Mouse (Mus musculus) frontal cortex, postnatal 14 days (tissue): ENCODE data around the gene Arid4b.

Experiments used
- DNase-seq, 2 experiments: peaks; one replicate each; pipeline ENCODE4 v3.0.0; 2022; ENCODE audit warnings: low spot score in 2 of 2

The Arid4b gene

GRCm38 (mm10) chr13:14062209-14063012, 621 bp upstream of the Arid4b start:
- DNase-seq = no peak

DNA sequence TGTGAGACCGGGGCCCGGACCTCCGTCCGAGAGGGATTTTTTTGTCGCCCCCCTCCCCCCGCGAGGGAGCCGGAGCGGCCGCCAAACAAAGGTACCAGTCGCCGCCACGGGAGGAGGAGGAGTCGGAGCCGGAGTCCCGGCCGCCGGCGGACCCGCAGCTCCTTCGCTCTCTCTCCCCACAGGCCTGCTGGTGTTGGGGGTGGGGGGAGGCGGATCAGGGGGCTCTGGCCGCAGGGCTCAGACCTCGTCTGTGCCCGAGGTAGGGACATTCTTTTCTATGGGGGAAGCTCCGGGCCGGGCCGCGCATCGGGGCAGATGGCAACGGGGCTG, 875 bp downstream of the Arid4b start:
- no peak for DNase-seq

GRCm38 (mm10) chr13:14064341-14065027, 1.5 kb downstream of the Arid4b start:
- peak; percentile 21 to 27 for DNase-seq

- no peak for DNase-seq
These were observed 2.0 kb downstream of the Arid4b start for GRCm38 (mm10) chr13:14065028-14065380.

GRCm38 (mm10) chr13:14065701-14066100, 2.7 kb downstream of the Arid4b start:
- DNase-seq = no peak

DNA sequence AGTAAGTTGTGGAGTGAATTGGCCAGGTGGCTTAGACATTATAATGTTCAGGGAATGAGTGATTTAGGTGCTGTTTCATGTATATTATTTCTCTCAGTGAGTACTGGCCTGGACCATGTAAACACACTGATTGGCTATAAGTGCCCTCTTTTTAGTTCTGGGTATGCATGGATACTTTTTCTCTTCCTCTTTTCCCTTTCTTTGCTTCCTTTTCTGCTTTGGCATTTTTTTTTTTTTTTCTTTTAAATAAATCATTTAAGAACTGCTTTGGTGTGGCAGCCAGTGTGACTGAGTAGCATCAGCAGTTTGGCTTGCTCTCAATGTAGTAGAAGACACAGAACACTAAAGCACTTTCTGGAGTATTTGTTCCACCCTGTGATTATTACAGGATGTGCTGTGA, 5.0 kb downstream of the Arid4b start:
- DNase-seq = no peak

DNA sequence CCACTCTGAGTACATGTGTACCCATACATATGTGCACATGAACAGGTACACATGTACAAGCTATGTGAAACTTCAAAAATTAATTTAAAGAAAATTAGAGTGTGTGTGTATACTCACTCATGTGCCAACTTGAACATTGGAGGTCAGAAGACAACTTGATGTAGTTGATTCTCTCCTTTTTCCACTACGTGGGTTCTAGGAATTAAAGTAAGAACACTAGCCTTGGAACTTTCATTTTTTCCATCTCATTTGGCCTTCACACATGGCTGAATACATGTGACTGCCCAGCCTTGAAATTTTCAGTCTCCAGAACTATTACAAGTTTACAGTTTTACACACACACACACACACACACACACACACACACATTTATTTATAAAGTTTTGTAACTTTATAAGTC, 6.3 kb downstream of the Arid4b start:
- DNase-seq = no peak

GRCm38 (mm10) chr13:14074371-14074770, 11.3 kb downstream of the Arid4b start:
- no peak for DNase-seq

DNA sequence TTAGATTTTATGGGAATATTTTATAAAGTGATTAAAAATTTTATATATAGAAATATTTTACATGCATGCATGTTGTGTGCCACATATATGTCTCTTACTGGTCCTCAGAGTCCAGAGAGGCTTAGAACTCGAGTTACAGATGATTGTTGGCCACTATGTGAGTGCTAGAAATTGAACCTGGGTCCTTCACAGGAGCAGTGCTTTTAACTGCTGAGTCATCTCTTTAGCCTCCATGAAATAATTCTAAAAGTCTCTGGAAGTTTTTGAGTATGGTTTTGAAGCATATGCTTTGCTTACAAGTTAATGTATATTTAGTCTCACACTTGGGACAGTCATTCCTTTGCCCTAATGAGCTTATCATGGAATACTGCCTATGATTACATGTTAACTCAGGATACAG, 12.3 kb downstream of the Arid4b start:
- no peak for DNase-seq

DNA sequence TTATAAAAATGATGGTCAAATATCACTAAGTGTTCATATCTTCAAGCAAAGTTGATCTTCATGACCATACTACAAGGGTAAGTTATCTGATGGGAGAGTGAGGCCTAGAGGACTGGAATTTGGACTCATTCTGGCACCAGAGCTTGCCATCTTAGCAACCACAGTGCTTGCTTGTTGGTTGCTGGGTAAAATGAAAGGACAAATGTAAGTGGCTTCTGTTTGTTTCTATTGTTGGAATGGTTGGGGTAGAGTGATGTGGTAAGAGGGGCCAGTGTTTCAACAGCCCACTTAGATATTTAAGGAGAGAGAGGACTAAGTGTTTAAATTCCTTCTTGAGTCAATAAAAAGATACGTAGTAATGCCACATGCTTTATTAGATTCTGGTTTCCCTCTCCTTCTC, 25.6 kb downstream of the Arid4b start:
- no peak for DNase-seq

GRCm38 (mm10) chr13:14103026-14103425, 40.0 kb downstream of the Arid4b start:
- no peak for DNase-seq

DNA sequence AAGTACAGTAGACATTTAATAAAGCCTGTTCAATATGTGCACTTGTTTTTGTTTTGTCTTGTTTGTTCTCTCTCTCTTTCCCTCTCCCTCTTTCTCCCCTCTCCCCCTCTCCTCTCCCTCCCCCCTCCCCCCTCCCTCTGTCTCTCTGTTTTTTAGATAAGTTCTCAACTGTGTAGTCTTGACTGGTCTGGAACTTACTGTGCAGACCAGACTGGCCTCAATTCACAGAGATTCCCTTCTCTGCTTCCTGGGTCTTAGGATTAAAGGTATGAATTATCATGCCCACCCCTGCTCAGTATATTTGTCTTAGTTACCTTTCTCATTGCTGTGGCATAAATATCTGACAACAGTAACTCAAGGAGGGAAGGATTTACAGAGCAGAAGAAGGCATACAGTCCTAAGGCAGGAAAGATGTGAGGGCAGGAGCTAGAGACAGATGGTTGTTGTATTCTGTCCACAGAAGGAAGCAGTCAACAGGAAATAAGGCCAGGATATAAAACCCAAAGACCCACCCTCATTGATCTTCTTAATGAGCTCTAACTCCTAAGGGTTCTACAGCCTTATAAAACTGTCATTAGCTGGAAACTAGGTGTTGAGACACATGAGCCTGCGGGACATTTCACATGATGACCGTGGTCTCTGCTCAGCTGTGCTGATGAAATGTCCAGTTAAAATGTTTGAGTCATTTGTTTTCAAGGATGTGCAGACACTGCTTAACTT, 47.3 kb downstream of the Arid4b start:
- DNase-seq = no peak

DNA sequence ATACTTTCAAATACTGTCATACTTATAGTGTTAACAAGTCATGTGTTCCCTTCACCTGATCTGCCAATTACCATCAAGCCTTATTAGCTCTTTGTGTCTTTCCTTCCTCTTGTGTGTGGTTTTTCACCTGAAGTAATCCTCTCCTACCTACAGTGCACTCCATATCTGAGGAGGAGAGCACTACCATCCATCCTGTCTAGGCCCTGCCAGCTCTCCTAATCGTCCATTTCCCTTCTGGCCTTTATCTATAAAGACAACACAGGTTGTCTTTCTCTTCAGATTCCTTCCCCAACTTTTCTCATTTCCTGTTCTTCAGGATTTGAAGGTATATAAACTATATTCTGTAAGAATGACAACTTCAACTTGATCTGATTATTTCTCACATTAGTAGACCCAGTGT, 48.1 kb downstream of the Arid4b start:
- DNase-seq = no peak

GRCm38 (mm10) chr13:14113746-14114528, 50.9 kb downstream of the Arid4b start:
- DNase-seq = no peak

DNA sequence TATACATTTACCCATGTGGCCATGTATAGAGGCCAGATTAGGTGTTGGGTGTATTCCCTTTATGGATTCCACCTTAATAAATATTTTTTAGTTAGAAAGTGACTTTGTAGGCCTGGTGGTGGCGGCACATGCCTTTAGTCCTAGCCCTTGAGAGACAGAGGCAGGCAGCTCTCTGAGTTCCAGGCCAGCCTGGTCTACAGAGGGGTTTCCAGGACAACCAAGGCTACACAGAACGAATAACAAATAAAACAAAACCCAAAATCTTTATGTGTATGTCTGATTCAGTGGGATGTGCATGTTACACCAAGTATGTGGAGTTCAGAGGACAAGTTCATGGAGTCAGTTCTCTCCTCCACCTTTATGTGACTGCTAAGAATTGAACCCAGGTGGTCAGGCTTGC, 52.8 kb downstream of the Arid4b start:
- DNase-seq = no peak

GRCm38 (mm10) chr13:14131651-14132050, 68.6 kb downstream of the Arid4b start:
- DNase-seq = no peak

DNA sequence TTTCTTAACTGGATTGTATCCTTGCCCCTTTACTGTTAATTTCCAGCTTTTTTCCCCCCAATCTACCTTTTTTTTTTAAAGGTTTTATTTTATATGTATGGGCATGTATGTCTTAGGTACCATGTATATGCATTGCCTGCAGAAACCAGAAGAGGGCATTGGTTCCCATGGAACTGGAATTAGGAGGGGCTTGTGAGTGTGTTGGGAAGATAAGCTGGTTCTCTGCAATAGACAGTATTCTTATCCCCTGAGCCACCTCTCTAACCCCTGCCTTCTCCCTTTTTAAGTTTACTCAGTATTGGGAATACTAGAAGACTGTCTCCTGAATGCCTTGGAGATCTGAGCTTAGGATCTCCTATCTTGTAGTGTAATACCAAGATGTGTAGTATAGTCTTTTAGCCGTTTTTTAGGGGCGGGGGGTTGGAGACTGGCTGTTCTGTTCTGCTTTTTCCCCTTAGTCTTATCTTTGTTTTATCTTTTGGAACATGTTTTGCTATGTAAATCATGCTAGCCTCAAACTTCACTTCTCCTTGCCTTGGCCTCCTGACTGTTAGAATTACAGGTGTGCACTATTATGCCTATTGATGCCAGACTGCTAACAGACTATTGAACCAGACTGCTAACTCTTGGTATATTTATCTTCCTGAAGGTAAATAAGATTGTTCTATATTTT, 79.4 kb downstream of the Arid4b start:
- DNase-seq = no peak

- no peak for DNase-seq
These were observed 115.0 kb downstream of the Arid4b start for GRCm38 (mm10) chr13:14177989-14178388.

GRCm38 (mm10) chr13:14179669-14180068, 116.6 kb downstream of the Arid4b start:
- no peak for DNase-seq

DNA sequence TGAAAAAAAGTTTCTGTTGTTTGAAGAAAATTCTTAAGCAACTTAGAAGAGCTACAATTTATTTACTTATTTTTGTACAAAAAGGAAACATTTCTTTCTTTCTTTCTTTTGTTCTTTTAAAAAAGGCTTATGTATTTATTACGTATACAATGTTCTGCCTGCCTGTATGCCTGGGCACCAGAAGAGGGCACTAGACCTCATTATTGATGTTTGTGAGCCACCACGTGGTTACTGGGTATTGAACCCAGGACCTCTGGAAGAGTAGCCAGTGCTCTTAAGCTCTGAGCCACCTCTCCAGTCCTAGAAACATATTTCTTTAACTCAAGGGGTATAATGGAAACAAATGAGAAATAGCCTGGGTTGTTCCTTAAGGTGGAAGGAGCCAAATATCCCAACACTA, 182.9 kb downstream of the Arid4b start:
- DNase-seq = no peak
